ENCODE assay signal across 8 mouse cellular contexts in the genomic region with DNA sequence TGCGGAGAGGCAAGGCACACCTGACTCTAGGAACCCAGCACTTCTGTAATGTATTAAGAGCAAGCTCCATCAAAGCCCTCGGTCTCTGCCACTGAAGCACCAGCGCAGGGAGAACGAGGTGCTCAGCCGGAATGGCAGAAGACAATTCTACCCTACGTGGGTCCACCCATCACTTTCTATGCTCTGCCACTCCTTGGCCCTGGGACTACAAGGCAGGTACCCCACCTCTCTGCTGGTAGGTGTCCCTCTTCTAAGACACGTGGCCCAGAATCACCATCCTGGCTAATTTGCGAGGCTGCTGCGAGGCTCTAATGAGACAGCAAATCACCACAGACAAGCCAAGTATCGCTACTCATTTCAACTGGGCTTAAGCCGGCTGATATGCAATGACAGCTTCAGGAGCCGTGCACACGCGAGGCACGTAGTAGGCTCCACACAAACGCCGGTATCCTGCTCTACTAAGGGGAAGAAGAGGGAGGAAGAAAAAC. TPM values are rescaled to one million over a fixed set of nuclear protein-coding genes. Genes with fewer than 3 reads are reported as not detected.
DNase-seq lines count a peak whose midpoint lies in the region; ATAC-seq and TF ChIP-seq lines count a peak whose summit lies in the region.

No protein-coding gene starts in this region.

- peaks cover 51% of the 10 kb centered on the region for H3K79me2 ChIP-seq in macrophage (ENCODE audit: inconsistent target)

- intact Hi-C loops in left cerebral cortex, adult 2 months (cut with DNase I): loop anchor here (2.0 to 5.0 kb wide), 3 partner anchors 51 to 177 kb away; no protein-coding TSS in a partner anchor

- H3K36me3 ChIP-seq in forebrain, embryonic 16.5 days (ENCODE audit: control insufficient read depth, insufficient read depth): no peaks in the 10 kb centered on the region
- H3K36me3 ChIP-seq in macrophage (ENCODE audit: inconsistent target): no peaks in the 10 kb centered on the region

- peak overlapping the region; percentile 84 for H3K9ac ChIP-seq in forebrain, embryonic 16.5 days (replicated peaks; ENCODE audit: low read depth, low read length)

- 4% methylated on average over 17 of the region's 17 CpGs for WGBS in forebrain, embryonic 16.5 days
- 8% methylated on average over 17 of the region's 17 CpGs for WGBS in macrophage (ENCODE audit: missing documents)

- peaks cover 54% of the 10 kb centered on the region for H3K4me1 ChIP-seq in forebrain, embryonic 16.5 days (replicated peaks; ENCODE audit: control insufficient read depth, insufficient read depth, low read length)

- peak overlapping the region; percentile 77 for H3K4me2 ChIP-seq in forebrain, embryonic 16.5 days (ENCODE audit: low read length)

- peak overlapping the region; percentile 88 for H3K27ac ChIP-seq in left cerebral cortex, adult 2 months
- peak overlapping the region; percentile 86 for H3K27ac ChIP-seq in forebrain, embryonic 16.5 days (ENCODE audit: low read length)
- H3K27ac ChIP-seq in macrophage: no peak overlapping the region

- peak; percentile 19; the same call in 1 of the 2 replicates for ATAC-seq in forebrain, embryonic 16.5 days

- no peaks in the 10 kb centered on the region for H3K27me3 ChIP-seq in forebrain, embryonic 16.5 days (replicated peaks; ENCODE audit: control insufficient read depth, insufficient read depth, low read length)

- H3K4me3 ChIP-seq in left cerebral cortex, adult 2 months: peak overlapping the region; percentile 80
- peak overlapping the region; percentile 82 for H3K4me3 ChIP-seq in forebrain, embryonic 16.5 days (replicated peaks; ENCODE audit: low read length)
- H3K4me3 ChIP-seq in macrophage (ENCODE audit: inconsistent target): peak overlapping the region; percentile 40

- TF ChIP-seq CTCF in left cerebral cortex, adult 2 months (IDR thresholded peaks at IDR 0.05): no peak

- no peaks in the 10 kb centered on the region for H3K9me3 ChIP-seq in forebrain, embryonic 16.5 days (ENCODE audit: control insufficient read depth, low read length)

- no peak for DNase-seq in left cerebral cortex, adult 2 months (ENCODE audit: extremely low spot score in 1 of 2, low spot score in 2 of 2)
- DNase-seq in left cerebral cortex, adult 18-20 months (ENCODE audit: low spot score in 2 of 2): no peak
- peak; percentile 45 for DNase-seq in ZHBTc4 (ENCODE audit: low read depth, low spot score)
- DNase-seq in adrenal gland, postnatal 4 days (ENCODE audit: low spot score in 2 of 2): no peak
- no peak for DNase-seq in ovary, postnatal 10 days (ENCODE audit: low spot score)
- DNase-seq in adrenal gland, adult (ENCODE audit: inconsistent age in 2 of 2, low spot score in 1 of 2): no peak

RNA-seq across cellular contexts. Expression of a gene that starts 0.8 kb away (rescaled TPM):
- 10 to 100 TPM; 52.3 to 54.9 TPM for total RNA-seq in left cerebral cortex, adult 2 months (2021)
- total RNA-seq in left cerebral cortex, adult 18-20 months (2021): 10 to 100 TPM; 56.0 to 63.6 TPM
- polyA plus RNA-seq in forebrain, embryonic 16.5 days (2015; fragmentation: Nextera tagmentation; extraction: Ambion mirVana): 66.5 and 68.7 TPM in 2 replicates
- 10 to 100 TPM in 19 of 26 experiments, 1 to 10 TPM in 7; 2.3 to 25.1 (median 14.1) TPM for total RNA-seq in macrophage (2018; cell fraction: chromatin; rRNA removed)
- 10 to 100 TPM in 23 of 26 experiments, 1 to 10 TPM in 3; 7.0 to 25.8 (median 15.6) TPM for total RNA-seq in macrophage (2018; cell fraction: cytosol; rRNA removed)
- total RNA-seq in macrophage (2018; cell fraction: nucleus; rRNA removed): 10 to 100 TPM in 20 of 26 experiments, 1 to 10 TPM in 6; 4.3 to 23.7 (median 13.7) TPM
- polyA plus RNA-seq in macrophage (2018): 10.4 to 13.5 TPM (median 12.1 TPM) in 3 replicates
- total RNA-seq in adrenal gland, postnatal 4 days (2021): 10 to 100 TPM; 46.6 to 57.7 TPM

RNA-seq across cellular contexts. Expression of a gene that starts 39.5 kb away (rescaled TPM):
- 10 to 100 TPM; 24.4 to 33.8 TPM for total RNA-seq in left cerebral cortex, adult 2 months (2021)
- 10 to 100 TPM; 33.1 to 34.5 TPM for total RNA-seq in left cerebral cortex, adult 18-20 months (2021)
- 53.6 and 60.2 TPM in 2 replicates for polyA plus RNA-seq in forebrain, embryonic 16.5 days (2015; fragmentation: Nextera tagmentation; extraction: Ambion mirVana)
- 10 to 100 TPM in 3 of 26 experiments, 1 to 10 TPM in 23; 2.2 to 13.7 (median 6.4) TPM for total RNA-seq in macrophage (2018; cell fraction: chromatin; rRNA removed)
- total RNA-seq in macrophage (2018; cell fraction: cytosol; rRNA removed): 10 to 100 TPM in 1 of 26 experiments, 1 to 10 TPM in 25; 4.4 to 10.2 (median 7.2) TPM
- 10 to 100 TPM in 7 of 26 experiments, 1 to 10 TPM in 19; 2.1 to 12.4 (median 8.1) TPM for total RNA-seq in macrophage (2018; cell fraction: nucleus; rRNA removed)
- polyA plus RNA-seq in macrophage (2018): 4.7 to 7.2 TPM (median 6.1 TPM) in 3 replicates
- 10 to 100 TPM; 10.1 to 12.2 TPM for total RNA-seq in adrenal gland, postnatal 4 days (2021)

RNA-seq across cellular contexts. Expression of a gene that starts 39.6 kb away (rescaled TPM):
- total RNA-seq in left cerebral cortex, adult 2 months (2021): 1 to 10 TPM; 5.6 to 5.7 TPM
- total RNA-seq in left cerebral cortex, adult 18-20 months (2021): 1 to 10 TPM; 5.1 to 5.7 TPM
- 11.0 and 11.9 TPM in 2 replicates for polyA plus RNA-seq in forebrain, embryonic 16.5 days (2015; fragmentation: Nextera tagmentation; extraction: Ambion mirVana)
- 10 to 100 TPM in 20 of 26 experiments, 1 to 10 TPM in 6; 2.8 to 25.3 (median 14.0) TPM for total RNA-seq in macrophage (2018; cell fraction: chromatin; rRNA removed)
- total RNA-seq in macrophage (2018; cell fraction: cytosol; rRNA removed): 10 to 100 TPM in 23 of 26 experiments, 1 to 10 TPM in 3; 9.5 to 18.3 (median 13.8) TPM
- total RNA-seq in macrophage (2018; cell fraction: nucleus; rRNA removed): 10 to 100 TPM in 25 of 26 experiments, 1 to 10 TPM in 1; 4.4 to 35.3 (median 23.1) TPM
- polyA plus RNA-seq in macrophage (2018): 11.4 to 13.5 TPM (median 12.9 TPM) in 3 replicates
- 1 to 10 TPM; 4.5 to 4.8 TPM for total RNA-seq in adrenal gland, postnatal 4 days (2021)

RNA-seq across cellular contexts. Expression of a gene that starts 53.6 kb away (rescaled TPM):
- not detected for total RNA-seq in left cerebral cortex, adult 2 months (2021)
- total RNA-seq in left cerebral cortex, adult 18-20 months (2021): not detected
- polyA plus RNA-seq in forebrain, embryonic 16.5 days (2015; fragmentation: Nextera tagmentation; extraction: Ambion mirVana): not detected in 2 replicates
- not detected for total RNA-seq in macrophage (2018; cell fraction: chromatin; rRNA removed)
- total RNA-seq in macrophage (2018; cell fraction: cytosol; rRNA removed): not detected
- not detected for total RNA-seq in macrophage (2018; cell fraction: nucleus; rRNA removed)
- polyA plus RNA-seq in macrophage (2018): not detected in 3 replicates
- total RNA-seq in adrenal gland, postnatal 4 days (2021): not detected

RNA-seq across cellular contexts. Expression of a gene that starts 53.6 kb away (rescaled TPM):
- 10 to 100 TPM; 15.8 to 18.1 TPM for total RNA-seq in left cerebral cortex, adult 2 months (2021)
- 10 to 100 TPM; 13.8 to 21.4 TPM for total RNA-seq in left cerebral cortex, adult 18-20 months (2021)
- polyA plus RNA-seq in forebrain, embryonic 16.5 days (2015; fragmentation: Nextera tagmentation; extraction: Ambion mirVana): 43.6 and 50.0 TPM in 2 replicates
- 10 to 100 TPM in 22 of 26 experiments, 1 to 10 TPM in 4; 6.5 to 23.9 (median 13.9) TPM for total RNA-seq in macrophage (2018; cell fraction: chromatin; rRNA removed)
- 10 to 100 TPM in 8 of 26 experiments, 1 to 10 TPM in 18; 7.2 to 12.6 (median 9.0) TPM for total RNA-seq in macrophage (2018; cell fraction: cytosol; rRNA removed)
- total RNA-seq in macrophage (2018; cell fraction: nucleus; rRNA removed): 10 to 100 TPM in 19 of 26 experiments, 1 to 10 TPM in 7; 6.5 to 22.7 (median 15.9) TPM
- 5.2 to 11.5 TPM (median 9.4 TPM) in 3 replicates for polyA plus RNA-seq in macrophage (2018)
- total RNA-seq in adrenal gland, postnatal 4 days (2021): 10 to 100 TPM; 11.9 to 16.8 TPM
